11 mouse cellular contexts compared by ENCODE assay signal in genomic region chr3:98197711-98198532, GRCm38 (mm10). TPM values are rescaled to one million over a fixed set of nuclear protein-coding genes. Genes with fewer than 3 reads are reported as not detected.
A peak's percentile ranks its signal among the peaks of the same experiment; 100 is the strongest.
DNase-seq lines count a peak whose midpoint lies in the region; ATAC-seq lines count a peak whose summit lies in the region.
"Had no signal": no experiment of that assay in that cellular context is flagged by ENCODE, and none has a peak within 500 bp of the region (broad histone marks: within the 10 kb centered on the region; RNA-seq: fewer than 3 reads in every experiment).

No protein-coding gene starts in this region.

- H3K9me3 ChIP-seq in forebrain, embryonic 12.5 days, result no peaks in the 10 kb centered on the region
- no peaks in the 10 kb centered on the region for H3K9me3 ChIP-seq in forebrain, embryonic 16.5 days (ENCODE audit: control insufficient read depth, low read length)
- no peaks in the 10 kb centered on the region for H3K9me3 ChIP-seq in embryonic facial prominence, embryonic 12.5 days
- H3K9me3 ChIP-seq in liver, embryonic 15.5 days (replicated peaks), result no peaks in the 10 kb centered on the region
- H3K9me3 ChIP-seq: lung, embryonic 15.5 days had no signal

- H3K9ac ChIP-seq in forebrain, embryonic 12.5 days, result no peak overlapping the region
- no peak overlapping the region for H3K9ac ChIP-seq in forebrain, embryonic 16.5 days (replicated peaks; ENCODE audit: low read depth, low read length)
- H3K9ac ChIP-seq in embryonic facial prominence, embryonic 12.5 days, result no peak overlapping the region
- no peak overlapping the region for H3K9ac ChIP-seq in liver, embryonic 15.5 days
- H3K9ac ChIP-seq: lung, embryonic 15.5 days had no signal

- no peak overlapping the region for H3K4me3 ChIP-seq in forebrain, embryonic 12.5 days (replicated peaks)
- H3K4me3 ChIP-seq in forebrain, embryonic 16.5 days (replicated peaks; ENCODE audit: low read length), result no peak overlapping the region
- no peak overlapping the region for H3K4me3 ChIP-seq in embryonic facial prominence, embryonic 12.5 days
- no peak overlapping the region for H3K4me3 ChIP-seq in liver, embryonic 15.5 days (replicated peaks)
- H3K4me3 ChIP-seq: heart, adult 2 months; lung, embryonic 15.5 days had no signal

- H3K4me1 ChIP-seq in forebrain, embryonic 12.5 days, result peaks cover 12% of the 10 kb centered on the region
- no peaks in the 10 kb centered on the region; the same call in 1 of the 2 replicates for H3K4me1 ChIP-seq in forebrain, embryonic 16.5 days (replicated peaks; ENCODE audit: control insufficient read depth, insufficient read depth, low read length)
- no peaks in the 10 kb centered on the region for H3K4me1 ChIP-seq in embryonic facial prominence, embryonic 12.5 days
- peaks cover 4% of the 10 kb centered on the region for H3K4me1 ChIP-seq in liver, embryonic 15.5 days (replicated peaks)

- no peak overlapping the region for H3K4me2 ChIP-seq in forebrain, embryonic 12.5 days
- H3K4me2 ChIP-seq in forebrain, embryonic 16.5 days (ENCODE audit: low read length), result no peak overlapping the region
- no peak overlapping the region for H3K4me2 ChIP-seq in embryonic facial prominence, embryonic 12.5 days (replicated peaks)
- H3K4me2 ChIP-seq in liver, embryonic 15.5 days, result no peak overlapping the region
- H3K4me2 ChIP-seq: lung, embryonic 15.5 days had no signal

- WGBS in forebrain, embryonic 12.5 days, result 12% methylated on average over 9 of the region's 9 CpGs
- WGBS in forebrain, embryonic 16.5 days, result 10% methylated on average over 9 of the region's 9 CpGs
- WGBS in embryonic facial prominence, embryonic 12.5 days, result 17% methylated on average over 9 of the region's 9 CpGs
- 40% methylated on average over 9 of the region's 9 CpGs for WGBS in liver, embryonic 15.5 days (ENCODE audit: insufficient replicate concordance)

- intact Hi-C loops in left cerebral cortex, postnatal 25 days (cut with DNase I), result no loop called here
- intact Hi-C loops in gastrocnemius, postnatal 36 days (cut with DNase I), result no loop called here

- 0 out of 2 replicates have a peak overlapping the region, but pooled peaks have one; percentile 2 for H3K27ac ChIP-seq in forebrain, embryonic 12.5 days
- no peak overlapping the region for H3K27ac ChIP-seq in forebrain, embryonic 16.5 days (ENCODE audit: low read length)
- H3K27ac ChIP-seq in embryonic facial prominence, embryonic 12.5 days, result 0 out of 2 replicates have a peak overlapping the region, but pooled peaks have one; percentile 57
- H3K27ac ChIP-seq in liver, embryonic 15.5 days (replicated peaks), result 0 out of 2 replicates have a peak overlapping the region, but pooled peaks have one; percentile 7
- H3K27ac ChIP-seq: heart, adult 2 months; lung, embryonic 15.5 days had no signal

- DNase-seq in Muller cell, postnatal 12 days (ENCODE audit: inconsistent ontology term), result peak; percentile 81
- DNase-seq in right cerebral cortex, postnatal 4 days, result no peak
- no peak for DNase-seq in left cerebral cortex, postnatal 25 days (ENCODE audit: low spot score in 2 of 2)
- no peak for DNase-seq in gastrocnemius, postnatal 36 days
- DNase-seq: heart, adult 2 months had no signal

- H3K36me3 ChIP-seq in forebrain, embryonic 12.5 days (replicated peaks), result no peaks in the 10 kb centered on the region
- H3K36me3 ChIP-seq in forebrain, embryonic 16.5 days (ENCODE audit: control insufficient read depth, insufficient read depth), result no peaks in the 10 kb centered on the region
- no peaks in the 10 kb centered on the region for H3K36me3 ChIP-seq in embryonic facial prominence, embryonic 12.5 days
- no peaks in the 10 kb centered on the region for H3K36me3 ChIP-seq in liver, embryonic 15.5 days (replicated peaks)
- H3K36me3 ChIP-seq: lung, embryonic 15.5 days had no signal

- H3K27me3 ChIP-seq in forebrain, embryonic 12.5 days, result no peaks in the 10 kb centered on the region
- no peaks in the 10 kb centered on the region for H3K27me3 ChIP-seq in forebrain, embryonic 16.5 days (replicated peaks; ENCODE audit: control insufficient read depth, insufficient read depth, low read length)
- H3K27me3 ChIP-seq in embryonic facial prominence, embryonic 12.5 days, result no peaks in the 10 kb centered on the region
- no peaks in the 10 kb centered on the region for H3K27me3 ChIP-seq in liver, embryonic 15.5 days
- H3K27me3 ChIP-seq: lung, embryonic 15.5 days had no signal

- no peak for ATAC-seq in forebrain, embryonic 12.5 days (ENCODE audit: low FRiP score)
- ATAC-seq in forebrain, embryonic 16.5 days, result no peak
- no peak for ATAC-seq in embryonic facial prominence, embryonic 12.5 days (ENCODE audit: insufficient number of reproducible peaks, insufficient read depth, low FRiP score, low TSS enrichment)
- peak; percentile 69 for ATAC-seq in liver, embryonic 15.5 days (ENCODE audit: insufficient read depth)

RNA-seq across cellular contexts. Expression of gene Reg4, which starts 24.0 kb away (rescaled TPM):
- not detected in 2 replicates for polyA plus RNA-seq in forebrain, embryonic 12.5 days (2016; fragmentation: Nextera tagmentation; extraction: Ambion mirVana)
- polyA plus RNA-seq in forebrain, embryonic 16.5 days (2015; fragmentation: Nextera tagmentation; extraction: Ambion mirVana), result not detected in 2 replicates
- not detected in 2 replicates for polyA plus RNA-seq in embryonic facial prominence, embryonic 12.5 days (2016; fragmentation: Nextera tagmentation; extraction: Ambion mirVana)
- not detected in 2 replicates for polyA plus RNA-seq in liver, embryonic 15.5 days (2015; fragmentation: Nextera tagmentation; extraction: Ambion mirVana)
- not detected for total RNA-seq in left cerebral cortex, postnatal 25 days (2021)
- not detected for total RNA-seq in gastrocnemius, postnatal 36 days (2021)
- total RNA-seq: heart, adult 2 months had no signal
- polyA plus RNA-seq: C2C12; heart, adult 2 months; lung, embryonic 15.5 days had no signal

RNA-seq across cellular contexts. Expression of gene Adam30, which starts 37.5 kb away (rescaled TPM):
- not detected in 2 replicates for polyA plus RNA-seq in forebrain, embryonic 12.5 days (2016; fragmentation: Nextera tagmentation; extraction: Ambion mirVana)
- polyA plus RNA-seq in forebrain, embryonic 16.5 days (2015; fragmentation: Nextera tagmentation; extraction: Ambion mirVana), result not detected in 2 replicates
- polyA plus RNA-seq in embryonic facial prominence, embryonic 12.5 days (2016; fragmentation: Nextera tagmentation; extraction: Ambion mirVana), result not detected in 2 replicates
- not detected in 2 replicates for polyA plus RNA-seq in liver, embryonic 15.5 days (2015; fragmentation: Nextera tagmentation; extraction: Ambion mirVana)
- total RNA-seq in left cerebral cortex, postnatal 25 days (2021), result not detected
- not detected for total RNA-seq in gastrocnemius, postnatal 36 days (2021)
- total RNA-seq: heart, adult 2 months had no signal
- polyA plus RNA-seq: C2C12; lung, embryonic 15.5 days had no signal
